22 mouse cellular contexts compared by ENCODE assay signal in the genomic region with DNA sequence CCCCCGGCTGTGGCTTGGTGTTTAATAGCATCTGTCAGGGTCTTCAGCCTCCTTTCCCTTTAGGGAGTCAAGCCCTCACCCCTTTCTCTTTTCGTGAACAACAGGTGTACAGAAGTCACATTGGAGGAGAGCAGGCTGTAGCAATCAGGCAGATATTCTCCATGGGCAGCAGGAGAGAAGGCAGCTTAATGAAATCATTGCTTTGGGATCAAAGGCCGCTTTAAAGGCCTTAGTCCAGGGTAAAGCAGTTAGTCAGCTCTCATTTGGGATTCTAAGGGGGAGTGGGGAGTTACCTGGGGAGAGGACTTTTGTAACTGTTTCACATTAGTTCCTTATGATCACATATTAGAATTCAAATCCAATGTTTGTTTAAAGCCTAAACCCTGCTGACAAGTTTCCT.
A peak's percentile ranks its signal among the peaks of the same experiment; 100 is the strongest.
DNase-seq lines count a peak whose midpoint lies in the region; ATAC-seq lines count a peak whose summit lies in the region.
"Had no signal": no experiment of that assay in that cellular context is flagged by ENCODE, and none has a peak within 500 bp of the region (broad histone marks: within the 10 kb centered on the region; RNA-seq: fewer than 3 reads in every experiment).

No protein-coding gene starts in this region.

- WGBS in liver, embryonic 16.5 days (ENCODE audit: insufficient replicate concordance): 40% methylated on average over 3 of the region's 3 CpGs

- no peaks in the 10 kb centered on the region for H3K9me3 ChIP-seq in liver, embryonic 16.5 days (replicated peaks; ENCODE audit: control insufficient read depth, low read length)
- H3K9me3 ChIP-seq: embryonic facial prominence, embryonic 15.5 days had no signal

- H3K27me3 ChIP-seq in liver, embryonic 16.5 days (ENCODE audit: control insufficient read depth, insufficient read depth, low read depth, low read length): no peaks in the 10 kb centered on the region
- H3K27me3 ChIP-seq: embryonic facial prominence, embryonic 13.5 days; embryonic facial prominence, embryonic 15.5 days; forebrain, embryonic 12.5 days had no signal

- H3K4me1 ChIP-seq in liver, embryonic 16.5 days (ENCODE audit: control insufficient read depth, low read depth, low read length): no peaks in the 10 kb centered on the region; the same call in 1 of the 2 replicates
- H3K4me1 ChIP-seq: embryonic facial prominence, embryonic 15.5 days; forebrain, embryonic 12.5 days had no signal

- H3K27ac ChIP-seq in liver, embryonic 16.5 days (ENCODE audit: low read length): no peak overlapping the region
- H3K27ac ChIP-seq: embryonic facial prominence, embryonic 13.5 days; embryonic facial prominence, embryonic 15.5 days; forebrain, embryonic 10.5 days; forebrain, embryonic 12.5 days had no signal

- ATAC-seq in liver, embryonic 16.5 days (ENCODE audit: low read depth): peak; percentile 27; the same call in 1 of the 2 replicates
- ATAC-seq: forebrain, embryonic 14.5 days had no signal

- H3K36me3 ChIP-seq in liver, embryonic 16.5 days (ENCODE audit: control insufficient read depth, insufficient read depth): no peaks in the 10 kb centered on the region
- H3K36me3 ChIP-seq: embryonic facial prominence, embryonic 13.5 days; embryonic facial prominence, embryonic 15.5 days; forebrain, embryonic 10.5 days; forebrain, embryonic 12.5 days had no signal

- H3K4me3 ChIP-seq in liver, embryonic 16.5 days (ENCODE audit: low read depth, low read length): no peak overlapping the region
- H3K4me3 ChIP-seq: embryonic facial prominence, embryonic 13.5 days; embryonic facial prominence, embryonic 15.5 days; erythroblast, embryonic 14.5 days; forebrain, embryonic 10.5 days; forebrain, embryonic 12.5 days had no signal

- no peak overlapping the region for H3K4me2 ChIP-seq in liver, embryonic 16.5 days (ENCODE audit: low read depth, low read length)
- H3K4me2 ChIP-seq: embryonic facial prominence, embryonic 13.5 days; embryonic facial prominence, embryonic 15.5 days; forebrain, embryonic 12.5 days had no signal

- no peak overlapping the region for H3K9ac ChIP-seq in liver, embryonic 16.5 days (ENCODE audit: low read depth, low read length)
- H3K9ac ChIP-seq: embryonic facial prominence, embryonic 13.5 days; embryonic facial prominence, embryonic 15.5 days; forebrain, embryonic 12.5 days had no signal

- DNase-seq in kidney, adult 11 months: peak; percentile 28
- DNase-seq in kidney, postnatal 10 days: no peak
- peak; percentile 52 for DNase-seq in kidney, adult 9 months
- no peak for DNase-seq in kidney, postnatal 4 days
- no peak for DNase-seq in liver
- DNase-seq: adrenal gland, adult 2 months; adrenal gland, postnatal 10 days; adrenal gland, postnatal 25 days; cerebellum, adult 11 months; cerebellum, adult 18-20 months; cerebellum, adult 8-10 months; cerebellum, adult 9-11 months; cerebellum, postnatal 14 days; cerebellum, postnatal 36 days; embryo, embryonic 11 days had no signal

Comparison
In these comparisons a context has a peak if more than half of its experiments do, and no peak if none do; other contexts are left out.
1. DNase-seq: peak in kidney, adult 11 months (single experiment) and kidney, adult 9 months (single experiment); none in kidney, postnatal 10 days (single experiment), kidney, postnatal 4 days (0 of 2) and liver (single experiment).